Mouse (Mus musculus): ENCODE results near the gene Phrf1. TPM values are rescaled to one million over a fixed set of nuclear protein-coding genes. Genes with fewer than 3 reads are reported as not detected.

Gene Phrf1
- polyA plus RNA-seq, 1 experiment = 44.5 TPM

- H3K27me3 ChIP-seq (ENCODE audit: control insufficient read depth, insufficient read depth, insufficient read length) = no peaks in the 10 kb centered on the region
- H3K4me2 ChIP-seq (ENCODE audit: low read depth) = peak overlapping the region; percentile 75
- no peak overlapping the region for H3ac ChIP-seq (ENCODE audit: control insufficient read depth, insufficient read length)
- H3K79me2 ChIP-seq (ENCODE audit: control insufficient read depth, insufficient read depth) = no peaks in the 10 kb centered on the region
- TF ChIP-seq MYOD1 (IDR thresholded peaks at IDR 0.05; ENCODE audit: control insufficient read depth in 1 of 3, insufficient read length in 2 of 3, low read depth in 2 of 3) (no peak), TCF12 (IDR thresholded peaks at IDR 0.05; ENCODE audit: insufficient read depth, poor library complexity, severe bottlenecking) (no peak), TCF3 (IDR thresholded peaks at IDR 0.05; ENCODE audit: insufficient read length, low read depth) (no peak), MAX (IDR thresholded peaks at IDR 0.05; ENCODE audit: low read depth) (no peak), POLR2AphosphoS2 (IDR thresholded peaks at IDR 0.05; ENCODE audit: insufficient read length, low read depth) (no peak), CEBPB (IDR thresholded peaks at IDR 0.05; ENCODE audit: insufficient read depth, poor library complexity, severe bottlenecking) (no peak), SRF (IDR thresholded peaks at IDR 0.05; ENCODE audit: control insufficient read depth, insufficient read length, low read depth) (no peak), POLR2A (IDR thresholded peaks at IDR 0.05; ENCODE audit: insufficient read length, low read depth) (no peak), MYOG (IDR thresholded peaks at IDR 0.05; ENCODE audit: control insufficient read depth in 1 of 3, insufficient read depth in 1 of 3, insufficient read length in 2 of 3, low read depth in 2 of 3) (no peak), REST (IDR thresholded peaks at IDR 0.05; ENCODE audit: insufficient read depth, insufficient read length) (no peak), USF1 (IDR thresholded peaks at IDR 0.05; ENCODE audit: low read depth) (no peak), E2F4 (IDR thresholded peaks at IDR 0.05; ENCODE audit: insufficient read depth) (no peak)
- H3K4me3 ChIP-seq = peak overlapping the region; percentile 40
- H3K36me3 ChIP-seq (ENCODE audit: control insufficient read depth, insufficient read depth) = peaks cover 11% of the 10 kb centered on the region
These were observed 36.8 kb downstream of the Phrf1 start for GRCm38 (mm10) chr7:141265411-141265738.

- Histone ChIP-seq H3K4me3 (peak within 1 kb of the TSS; percentile 40), H3K27me3 (ENCODE audit: control insufficient read depth, insufficient read depth, insufficient read length) (no peaks in the 10 kb centered on the region), H3K79me2 (ENCODE audit: control insufficient read depth, insufficient read depth) (no peaks in the 10 kb centered on the region), H3K4me2 (ENCODE audit: low read depth) (peak within 1 kb of the TSS; percentile 75), H3ac (ENCODE audit: control insufficient read depth, insufficient read length) (no peak within 1 kb of the TSS), H3K36me3 (ENCODE audit: control insufficient read depth, insufficient read depth) (peaks cover 11% of the 10 kb centered on the region)
- TF ChIP-seq E2F4 (IDR thresholded peaks at IDR 0.05; ENCODE audit: insufficient read depth) (no peak), MYOG (IDR thresholded peaks at IDR 0.05; ENCODE audit: control insufficient read depth in 1 of 3, insufficient read depth in 1 of 3, insufficient read length in 2 of 3, low read depth in 2 of 3) (no peak), POLR2A (IDR thresholded peaks at IDR 0.05; ENCODE audit: insufficient read length, low read depth) (no peak), MYOD1 (IDR thresholded peaks at IDR 0.05; ENCODE audit: control insufficient read depth in 1 of 3, insufficient read length in 2 of 3, low read depth in 2 of 3) (no peak), MAX (IDR thresholded peaks at IDR 0.05; ENCODE audit: low read depth) (no peak), USF1 (IDR thresholded peaks at IDR 0.05; ENCODE audit: low read depth) (no peak), POLR2AphosphoS2 (IDR thresholded peaks at IDR 0.05; ENCODE audit: insufficient read length, low read depth) (no peak), REST (IDR thresholded peaks at IDR 0.05; ENCODE audit: insufficient read depth, insufficient read length) (no peak), TCF12 (IDR thresholded peaks at IDR 0.05; ENCODE audit: insufficient read depth, poor library complexity, severe bottlenecking) (no peak), TCF3 (IDR thresholded peaks at IDR 0.05; ENCODE audit: insufficient read length, low read depth) (no peak), SRF (IDR thresholded peaks at IDR 0.05; ENCODE audit: control insufficient read depth, insufficient read length, low read depth) (no peak), CEBPB (IDR thresholded peaks at IDR 0.05; ENCODE audit: insufficient read depth, poor library complexity, severe bottlenecking) (no peak)
These were observed 37.4 kb downstream of the Phrf1 start, which contains the start of gene Irf7 for GRCm38 (mm10) chr7:141265739-141266561. Gene Irf7 (minus strand): TSS chr7:141266481.

GRCm38 (mm10) chr7:141268466-141269272, 40.1 kb downstream of the Phrf1 start:
- no peaks in the 10 kb centered on the region for H3K79me2 ChIP-seq (ENCODE audit: control insufficient read depth, insufficient read depth)
- peaks cover 8% of the 10 kb centered on the region for H3K27me3 ChIP-seq (ENCODE audit: control insufficient read depth, insufficient read depth, insufficient read length)
- no peak overlapping the region for H3ac ChIP-seq (ENCODE audit: control insufficient read depth, insufficient read length)
- no peak overlapping the region for H3K4me3 ChIP-seq
- TF ChIP-seq USF1 (IDR thresholded peaks at IDR 0.05; ENCODE audit: low read depth) = no peak
- H3K4me2 ChIP-seq (ENCODE audit: low read depth) = no peak overlapping the region
- no peaks in the 10 kb centered on the region for H3K36me3 ChIP-seq (ENCODE audit: control insufficient read depth, insufficient read depth)

- no peak overlapping the region for H3K4me3 ChIP-seq
- no peaks in the 10 kb centered on the region for H3K36me3 ChIP-seq (ENCODE audit: control insufficient read depth, insufficient read depth)
- H3K27me3 ChIP-seq (ENCODE audit: control insufficient read depth, insufficient read depth, insufficient read length) = peaks cover 8% of the 10 kb centered on the region
- no peak overlapping the region for H3K4me2 ChIP-seq (ENCODE audit: low read depth)
- no peak overlapping the region for H3ac ChIP-seq (ENCODE audit: control insufficient read depth, insufficient read length)
- H3K79me2 ChIP-seq (ENCODE audit: control insufficient read depth, insufficient read depth) = no peaks in the 10 kb centered on the region
- TF ChIP-seq POLR2AphosphoS2 (IDR thresholded peaks at IDR 0.05; ENCODE audit: insufficient read length, low read depth) (no peak), E2F4 (IDR thresholded peaks at IDR 0.05; ENCODE audit: insufficient read depth) (no peak), MAX (IDR thresholded peaks at IDR 0.05; ENCODE audit: low read depth) (no peak)
These were observed 40.6 kb downstream of the Phrf1 start for GRCm38 (mm10) chr7:141269273-141269545.

- H3ac ChIP-seq (ENCODE audit: control insufficient read depth, insufficient read length) = no peak overlapping the region
- H3K27me3 ChIP-seq (ENCODE audit: control insufficient read depth, insufficient read depth, insufficient read length) = peaks cover 8% of the 10 kb centered on the region
- no peaks in the 10 kb centered on the region for H3K79me2 ChIP-seq (ENCODE audit: control insufficient read depth, insufficient read depth)
- no peak overlapping the region for H3K4me2 ChIP-seq (ENCODE audit: low read depth)
- TF ChIP-seq REST (IDR thresholded peaks at IDR 0.05; ENCODE audit: insufficient read depth, insufficient read length) = no peak
- TF ChIP-seq SRF (IDR thresholded peaks at IDR 0.05; ENCODE audit: control insufficient read depth, insufficient read length, low read depth) = no peak
- TF ChIP-seq TCF3 (IDR thresholded peaks at IDR 0.05; ENCODE audit: insufficient read length, low read depth) = no peak
- TF ChIP-seq POLR2A (IDR thresholded peaks at IDR 0.05; ENCODE audit: insufficient read length, low read depth) = no peak
- no peak for TF ChIP-seq MAX (IDR thresholded peaks at IDR 0.05; ENCODE audit: low read depth)
- TF ChIP-seq MYOG (IDR thresholded peaks at IDR 0.05; ENCODE audit: control insufficient read depth in 1 of 3, insufficient read depth in 1 of 3, insufficient read length in 2 of 3, low read depth in 2 of 3) = no peak
- no peak for TF ChIP-seq POLR2AphosphoS2 (IDR thresholded peaks at IDR 0.05; ENCODE audit: insufficient read length, low read depth)
- no peak for TF ChIP-seq E2F4 (IDR thresholded peaks at IDR 0.05; ENCODE audit: insufficient read depth)
- TF ChIP-seq USF1 (IDR thresholded peaks at IDR 0.05; ENCODE audit: low read depth) = no peak
- no peak for TF ChIP-seq TCF12 (IDR thresholded peaks at IDR 0.05; ENCODE audit: insufficient read depth, poor library complexity, severe bottlenecking)
- TF ChIP-seq CEBPB (IDR thresholded peaks at IDR 0.05; ENCODE audit: insufficient read depth, poor library complexity, severe bottlenecking) = no peak
- TF ChIP-seq MYOD1 (IDR thresholded peaks at IDR 0.05; ENCODE audit: control insufficient read depth in 1 of 3, insufficient read length in 2 of 3, low read depth in 2 of 3) = no peak
- no peak overlapping the region for H3K4me3 ChIP-seq
- no peaks in the 10 kb centered on the region for H3K36me3 ChIP-seq (ENCODE audit: control insufficient read depth, insufficient read depth)
These were observed 42.0 kb downstream of the Phrf1 start for GRCm38 (mm10) chr7:141270631-141271030.

Measured in myocyte (in vitro differentiated cells).